Mouse (Mus musculus): ENCODE measurements around the gene Pak1ip1. TPM values are rescaled to one million over a fixed set of nuclear protein-coding genes. Genes with fewer than 3 reads are reported as not detected.
A peak's percentile ranks its signal among the peaks of the same experiment; 100 is the strongest.

Gene Pak1ip1
- polyA plus RNA-seq, 1 experiment from 2014 or later = 61.4 TPM

GRCm38 (mm10) chr13:41015829-41016634 lies 15.2 kb downstream of the Pak1ip1 start, which contains the start of gene Tmem14c:
Gene Tmem14c (plus strand): TSS chr13:41016292.
- H3K36me3 ChIP-seq (replicated peaks) = peaks cover 18% of the 10 kb centered on the region; the same call in 1 of the 2 replicates
- peak within 1 kb of the TSS; percentile 71 for H3K4me3 ChIP-seq
- peak within 1 kb of the TSS; percentile 76 for H3K4me2 ChIP-seq
- H3K27ac ChIP-seq = peak within 1 kb of the TSS; percentile 84
- peak within 1 kb of the TSS; percentile 59 for H3K9ac ChIP-seq
- peak; percentile 99 for ATAC-seq (replicated peaks)
- under 1% methylated on average over 43 of the region's 43 CpGs for WGBS
- H3K4me1 ChIP-seq = peaks cover 23% of the 10 kb centered on the region
- no peaks in the 10 kb centered on the region for H3K9me3 ChIP-seq
- no peaks in the 10 kb centered on the region for H3K27me3 ChIP-seq (replicated peaks)

- Histone ChIP-seq H3K36me3 (replicated peaks) (peaks cover 12% of the 10 kb centered on the region; the same call in 1 of the 2 replicates), H3K9me3 (no peaks in the 10 kb centered on the region), H3K27ac (peak overlapping the region; percentile 84; the same call in 1 of the 2 replicates), H3K27me3 (replicated peaks) (no peaks in the 10 kb centered on the region), H3K4me3 (peak overlapping the region; percentile 71), H3K9ac (peak overlapping the region; percentile 59), H3K4me2 (peak overlapping the region; percentile 76), H3K4me1 (peaks cover 23% of the 10 kb centered on the region)
- WGBS = 43% methylated on average over 12 of the region's 12 CpGs
- ATAC-seq (replicated peaks) = peak; percentile 13
Observed at GRCm38 (mm10) chr13:41016797-41017405, 16.1 kb downstream of the Pak1ip1 start.

GRCm38 (mm10) chr13:41017832-41018231 lies 17.0 kb downstream of the Pak1ip1 start:
- no peak for ATAC-seq (replicated peaks)
- 77% methylated on average over 4 of the region's 4 CpGs for WGBS
- H3K27me3 ChIP-seq (replicated peaks) = no peaks in the 10 kb centered on the region
- H3K4me1 ChIP-seq = peaks cover 23% of the 10 kb centered on the region
- no peak overlapping the region for H3K4me3 ChIP-seq
- H3K4me2 ChIP-seq = no peak overlapping the region
- H3K36me3 ChIP-seq (replicated peaks) = 0 out of 2 replicates have a peak, but pooled peaks cover 4% of the 10 kb centered on the region
- no peak overlapping the region for H3K27ac ChIP-seq
- no peak overlapping the region for H3K9ac ChIP-seq
- H3K9me3 ChIP-seq = no peaks in the 10 kb centered on the region

DNA sequence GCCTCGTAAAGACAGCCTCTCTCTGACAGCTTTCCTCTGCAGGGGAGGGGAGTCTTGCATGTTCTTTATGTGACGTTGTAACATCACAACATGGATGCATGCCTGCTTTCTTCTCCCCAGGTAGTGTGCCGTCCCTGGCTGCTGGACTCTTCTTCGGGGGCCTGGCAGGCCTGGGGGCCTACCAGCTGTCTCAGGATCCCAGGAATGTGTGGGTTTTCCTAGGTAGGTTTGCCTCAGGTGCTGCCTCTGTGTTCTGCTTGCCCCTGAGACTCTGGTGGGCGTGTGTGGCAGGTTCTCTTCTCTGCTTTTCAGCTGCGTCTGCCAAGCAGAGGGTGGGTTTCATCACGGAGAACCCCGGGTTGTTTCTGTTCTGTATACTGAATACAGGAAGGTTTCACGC lies 17.4 kb downstream of the Pak1ip1 start:
- no peaks in the 10 kb centered on the region for H3K27me3 ChIP-seq (replicated peaks)
- H3K4me1 ChIP-seq = peaks cover 23% of the 10 kb centered on the region
- H3K4me3 ChIP-seq = no peak overlapping the region
- WGBS = 96% methylated on average over 9 of the region's 9 CpGs
- 0 out of 2 replicates have a peak, but pooled peaks cover 4% of the 10 kb centered on the region for H3K36me3 ChIP-seq (replicated peaks)
- H3K9me3 ChIP-seq = no peaks in the 10 kb centered on the region
- H3K4me2 ChIP-seq = no peak overlapping the region
- no peak overlapping the region for H3K9ac ChIP-seq
- ATAC-seq (replicated peaks) = no peak
- H3K27ac ChIP-seq = no peak overlapping the region

DNA sequence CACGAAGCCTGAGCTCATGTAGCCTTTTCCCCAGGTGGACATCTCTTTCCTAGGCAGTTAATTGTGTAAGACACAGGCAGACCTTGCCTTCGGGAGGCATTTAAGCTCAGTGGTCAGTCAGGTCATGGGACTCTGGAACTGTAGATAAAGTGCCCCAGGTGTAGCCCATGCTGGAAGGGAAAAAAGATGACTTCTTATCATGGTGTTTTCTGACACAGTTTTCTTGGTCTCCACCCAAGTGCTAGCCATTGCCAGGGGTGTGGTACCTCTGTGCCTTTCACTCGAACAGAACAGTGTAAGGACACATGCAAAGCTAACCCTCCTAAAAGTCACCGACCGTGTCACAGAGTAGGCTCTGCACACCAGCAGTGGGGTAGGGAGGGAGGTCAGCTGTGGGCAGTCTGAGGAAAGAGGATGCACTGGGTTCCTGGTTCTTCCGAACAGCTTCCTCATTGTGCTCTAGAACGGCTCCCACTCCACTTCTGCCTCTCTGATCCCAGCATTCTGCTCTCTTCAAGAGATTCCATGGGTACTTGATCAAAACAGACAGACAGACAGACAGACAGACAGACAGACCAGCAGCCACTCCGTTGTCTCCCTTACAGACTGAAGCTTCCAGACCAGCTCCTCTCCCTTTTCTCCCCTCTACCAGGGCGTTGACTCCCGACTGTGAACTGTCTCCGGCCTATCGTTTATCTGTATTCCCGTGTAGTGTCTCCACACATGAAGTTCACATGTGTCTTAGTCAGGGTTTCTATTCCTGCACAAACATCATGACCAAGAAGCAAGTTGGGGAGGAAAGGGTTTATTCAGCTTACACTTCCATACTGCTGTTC lies 18.2 kb downstream of the Pak1ip1 start:
- Histone ChIP-seq H3K9ac (no peak overlapping the region), H3K4me1 (peaks cover 23% of the 10 kb centered on the region), H3K27ac (no peak overlapping the region), H3K4me2 (no peak overlapping the region), H3K9me3 (no peaks in the 10 kb centered on the region), H3K27me3 (replicated peaks) (no peaks in the 10 kb centered on the region), H3K4me3 (no peak overlapping the region), H3K36me3 (replicated peaks) (peaks cover 4% of the 10 kb centered on the region; the same call in 1 of the 2 replicates)
- no peak for ATAC-seq (replicated peaks)
- 95% methylated on average over 13 of the region's 13 CpGs for WGBS

GRCm38 (mm10) chr13:41020494-41020893 lies 19.7 kb downstream of the Pak1ip1 start:
- no peak for ATAC-seq (replicated peaks)
- no peaks in the 10 kb centered on the region; the same call in 1 of the 2 replicates for H3K36me3 ChIP-seq (replicated peaks)
- H3K4me3 ChIP-seq = no peak overlapping the region
- H3K9ac ChIP-seq = no peak overlapping the region
- H3K4me1 ChIP-seq = peaks cover 20% of the 10 kb centered on the region
- no peak overlapping the region for H3K4me2 ChIP-seq
- H3K27ac ChIP-seq = no peak overlapping the region
- H3K9me3 ChIP-seq = no peaks in the 10 kb centered on the region
- H3K27me3 ChIP-seq (replicated peaks) = no peaks in the 10 kb centered on the region
- 57% methylated on average over 7 of the region's 7 CpGs for WGBS

DNA sequence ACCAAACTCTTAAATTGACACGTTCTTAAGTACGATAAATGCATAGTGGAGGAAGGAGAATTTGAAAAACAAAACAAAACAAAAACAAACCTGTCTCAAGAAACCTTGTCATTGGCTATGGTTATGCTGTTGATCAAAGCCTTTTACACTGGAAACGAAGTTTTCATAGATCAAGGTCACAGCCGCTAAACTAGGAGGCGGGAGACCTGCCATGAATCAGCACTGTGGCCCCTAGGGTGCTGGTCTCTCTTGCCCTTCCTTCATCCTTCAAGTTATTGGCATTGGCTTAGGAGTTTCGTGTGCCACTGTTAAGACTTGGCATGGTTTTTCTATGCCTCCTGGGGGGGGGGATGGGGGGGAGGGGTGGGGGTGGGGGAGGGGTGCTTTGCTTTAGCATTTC lies 20.8 kb downstream of the Pak1ip1 start:
- H3K27ac ChIP-seq = no peak overlapping the region
- WGBS = 88% methylated on average over 6 of the region's 6 CpGs
- H3K4me1 ChIP-seq = peaks cover 16% of the 10 kb centered on the region
- H3K27me3 ChIP-seq (replicated peaks) = no peaks in the 10 kb centered on the region
- H3K4me3 ChIP-seq = no peak overlapping the region
- no peaks in the 10 kb centered on the region for H3K9me3 ChIP-seq
- H3K9ac ChIP-seq = no peak overlapping the region
- no peaks in the 10 kb centered on the region; the same call in 1 of the 2 replicates for H3K36me3 ChIP-seq (replicated peaks)
- no peak for ATAC-seq (replicated peaks)
- H3K4me2 ChIP-seq = no peak overlapping the region

- no peak overlapping the region for H3K4me2 ChIP-seq
- no peak overlapping the region for H3K4me3 ChIP-seq
- no peaks in the 10 kb centered on the region for H3K9me3 ChIP-seq
- H3K27me3 ChIP-seq (replicated peaks) = no peaks in the 10 kb centered on the region
- H3K4me1 ChIP-seq = peaks cover 11% of the 10 kb centered on the region
- H3K36me3 ChIP-seq (replicated peaks) = no peaks in the 10 kb centered on the region; the same call in 1 of the 2 replicates
- WGBS = 88% methylated on average over 13 of the region's 13 CpGs
- no peak overlapping the region for H3K27ac ChIP-seq
- no peak overlapping the region for H3K9ac ChIP-seq
- ATAC-seq (replicated peaks) = no peak
Observed at GRCm38 (mm10) chr13:41022099-41022498, 21.3 kb downstream of the Pak1ip1 start.

DNA sequence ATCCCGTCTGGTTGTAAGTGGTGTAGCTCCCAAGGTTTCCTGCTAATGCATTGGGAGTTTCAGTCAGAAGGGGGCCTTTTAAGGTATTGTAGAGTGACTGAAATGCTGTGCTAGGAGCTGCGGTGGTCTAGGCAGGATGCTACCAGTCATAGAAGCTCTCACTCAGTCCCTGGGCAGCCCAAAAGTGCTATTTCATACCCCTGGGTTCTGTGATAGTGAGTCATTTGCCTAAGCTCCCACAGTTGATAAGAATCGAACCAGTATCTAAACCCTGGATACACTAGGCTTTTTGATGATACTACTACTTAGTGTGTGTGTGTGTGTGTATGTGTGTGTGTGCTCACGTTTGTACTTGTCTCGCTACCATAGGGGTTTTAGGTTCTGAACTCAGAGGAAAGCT lies 29.3 kb downstream of the Pak1ip1 start:
- Histone ChIP-seq H3K36me3 (replicated peaks) (no peaks in the 10 kb centered on the region), H3K4me2 (no peak overlapping the region), H3K27me3 (replicated peaks) (no peaks in the 10 kb centered on the region), H3K27ac (no peak overlapping the region), H3K4me3 (no peak overlapping the region), H3K4me1 (no peaks in the 10 kb centered on the region), H3K9me3 (no peaks in the 10 kb centered on the region), H3K9ac (no peak overlapping the region)
- ATAC-seq (replicated peaks) = no peak
- WGBS = 83% methylated on average over 5 of the region's 5 CpGs

GRCm38 (mm10) chr13:41042511-41042910 lies 41.7 kb downstream of the Pak1ip1 start:
- H3K9me3 ChIP-seq = no peaks in the 10 kb centered on the region
- no peak overlapping the region for H3K27ac ChIP-seq
- no peaks in the 10 kb centered on the region for H3K36me3 ChIP-seq (replicated peaks)
- WGBS = 88% methylated on average over 4 of the region's 4 CpGs
- no peak overlapping the region for H3K4me3 ChIP-seq
- no peak overlapping the region for H3K9ac ChIP-seq
- ATAC-seq (replicated peaks) = no peak
- H3K27me3 ChIP-seq (replicated peaks) = no peaks in the 10 kb centered on the region
- H3K4me2 ChIP-seq = no peak overlapping the region
- no peaks in the 10 kb centered on the region for H3K4me1 ChIP-seq

GRCm38 (mm10) chr13:41045901-41046300 lies 45.1 kb downstream of the Pak1ip1 start:
- no peak overlapping the region for H3K27ac ChIP-seq
- H3K36me3 ChIP-seq (replicated peaks) = no peaks in the 10 kb centered on the region
- WGBS = 90% methylated on average over 8 of the region's 8 CpGs
- H3K4me2 ChIP-seq = no peak overlapping the region
- H3K4me1 ChIP-seq = no peaks in the 10 kb centered on the region
- H3K9ac ChIP-seq = no peak overlapping the region
- ATAC-seq (replicated peaks) = no peak
- H3K27me3 ChIP-seq (replicated peaks) = 0 out of 2 replicates have a peak, but pooled peaks cover 4% of the 10 kb centered on the region
- H3K9me3 ChIP-seq = no peaks in the 10 kb centered on the region
- H3K4me3 ChIP-seq = no peak overlapping the region

GRCm38 (mm10) chr13:41047280-41047679 lies 46.5 kb downstream of the Pak1ip1 start:
- Histone ChIP-seq H3K27me3 (replicated peaks) (0 out of 2 replicates have a peak, but pooled peaks cover 4% of the 10 kb centered on the region), H3K36me3 (replicated peaks) (no peaks in the 10 kb centered on the region), H3K27ac (no peak overlapping the region), H3K4me3 (no peak overlapping the region), H3K9me3 (no peaks in the 10 kb centered on the region), H3K4me1 (no peaks in the 10 kb centered on the region), H3K9ac (no peak overlapping the region), H3K4me2 (no peak overlapping the region)
- WGBS = 83% methylated on average over 6 of the region's 6 CpGs
- no peak for ATAC-seq (replicated peaks)

All from midbrain, embryonic 15.5 days (tissue).